Mouse (Mus musculus) v-Abl transformed pro-B cells (cell line): ENCODE measurements around the gene Krt8.

Experiments
- in situ Hi-C, 2 experiments: fragments of 400-800 bp; cut with MboI; formaldehyde crosslinking; loops; one replicate each; pipeline ENCODE4 v1.15.1; 2025; ENCODE audit not compliant: unreplicated experiment in 2 of 2

Gene Krt8

DNA sequence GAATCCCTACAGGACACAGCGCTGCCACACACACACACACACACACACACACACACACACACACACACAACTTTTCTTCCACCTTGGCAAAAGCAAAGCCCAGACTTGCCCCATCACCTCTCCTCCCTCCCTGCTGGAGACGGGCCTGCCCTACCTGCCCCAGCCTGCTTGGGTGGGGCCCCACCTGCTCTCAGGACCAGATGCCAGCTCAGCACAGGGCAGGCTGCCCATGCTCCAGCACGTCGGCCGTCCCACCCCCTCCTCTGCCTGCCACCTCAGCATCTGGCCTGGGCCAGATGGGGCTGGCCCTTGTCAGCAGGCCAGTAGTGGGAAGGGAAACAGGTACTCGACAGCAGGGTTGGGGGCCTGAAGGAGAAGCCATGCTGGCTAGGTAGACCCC lies 23.4 kb downstream of the Krt8 start:
- in situ Hi-C loops = loop anchor here (5.0 to 10.0 kb wide), 4 partner anchors 164 to 769 kb away; partner anchors contain the start of gene Igfbp6 (in 1 of the 2)

- in situ Hi-C loops = no loop called here
These were observed 27.1 kb downstream of the Krt8 start for GRCm38 (mm10) chr15:101977043-101977726.

DNA sequence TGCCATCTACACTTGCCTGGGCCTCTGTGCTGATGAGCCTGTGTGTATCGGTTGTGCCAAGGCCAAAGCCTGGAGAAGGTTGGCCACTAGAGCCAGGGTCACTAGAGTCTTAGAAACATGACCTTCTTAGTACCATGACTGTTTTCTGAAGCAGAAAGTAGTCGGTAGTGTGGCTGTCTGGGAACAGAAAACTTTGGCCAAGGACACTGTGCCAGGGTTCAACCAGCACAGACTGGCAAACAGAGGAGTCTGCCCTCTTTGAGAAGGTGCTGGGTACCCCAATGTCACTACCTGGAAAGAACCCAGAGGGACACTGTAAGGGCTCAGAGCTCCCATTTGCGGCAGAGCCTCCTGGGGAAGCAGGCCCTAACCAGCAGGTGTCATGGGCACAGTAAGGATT lies 27.6 kb downstream of the Krt8 start:
- in situ Hi-C loops = no loop called here

GRCm38 (mm10) chr15:101976023-101976422 lies 28.3 kb downstream of the Krt8 start:
- in situ Hi-C loops = no loop called here

DNA sequence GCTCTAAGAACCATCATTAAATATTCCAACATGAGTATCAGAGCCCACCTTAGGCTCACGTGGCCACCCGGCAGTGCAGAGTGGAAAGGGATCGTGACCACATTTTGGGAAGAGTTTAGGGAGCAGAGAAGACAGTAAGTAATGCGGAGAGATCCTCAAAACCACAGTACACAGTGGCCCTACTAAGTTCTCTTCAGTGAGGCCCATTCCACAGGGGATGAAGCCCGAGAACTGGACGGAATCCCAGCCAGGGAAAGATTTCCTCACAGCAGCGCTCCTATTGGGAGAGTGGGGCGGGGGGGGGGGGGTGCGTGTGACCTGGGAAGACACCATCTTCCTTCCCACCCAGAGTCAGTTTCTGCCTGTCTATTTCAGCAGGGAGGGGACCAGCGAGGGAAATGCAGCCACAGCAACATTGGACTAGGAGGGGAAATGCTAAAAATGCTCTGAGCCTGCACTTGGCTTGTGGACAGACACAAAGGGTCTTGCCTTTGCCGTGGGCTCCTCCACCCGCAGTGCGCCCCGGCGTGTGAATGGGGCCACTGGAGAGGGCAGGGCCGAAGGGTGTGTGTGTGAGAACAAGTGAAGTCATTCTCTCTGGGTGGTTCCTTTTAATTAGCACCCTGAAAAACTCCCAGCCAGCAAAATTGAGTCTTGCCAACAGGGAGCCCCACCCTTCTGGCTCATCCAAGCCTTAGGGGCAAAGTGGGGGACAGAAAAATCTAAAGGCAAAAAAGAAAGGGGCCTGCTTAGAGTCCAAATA lies 30.0 kb downstream of the Krt8 start:
- in situ Hi-C loops = no loop called here

DNA sequence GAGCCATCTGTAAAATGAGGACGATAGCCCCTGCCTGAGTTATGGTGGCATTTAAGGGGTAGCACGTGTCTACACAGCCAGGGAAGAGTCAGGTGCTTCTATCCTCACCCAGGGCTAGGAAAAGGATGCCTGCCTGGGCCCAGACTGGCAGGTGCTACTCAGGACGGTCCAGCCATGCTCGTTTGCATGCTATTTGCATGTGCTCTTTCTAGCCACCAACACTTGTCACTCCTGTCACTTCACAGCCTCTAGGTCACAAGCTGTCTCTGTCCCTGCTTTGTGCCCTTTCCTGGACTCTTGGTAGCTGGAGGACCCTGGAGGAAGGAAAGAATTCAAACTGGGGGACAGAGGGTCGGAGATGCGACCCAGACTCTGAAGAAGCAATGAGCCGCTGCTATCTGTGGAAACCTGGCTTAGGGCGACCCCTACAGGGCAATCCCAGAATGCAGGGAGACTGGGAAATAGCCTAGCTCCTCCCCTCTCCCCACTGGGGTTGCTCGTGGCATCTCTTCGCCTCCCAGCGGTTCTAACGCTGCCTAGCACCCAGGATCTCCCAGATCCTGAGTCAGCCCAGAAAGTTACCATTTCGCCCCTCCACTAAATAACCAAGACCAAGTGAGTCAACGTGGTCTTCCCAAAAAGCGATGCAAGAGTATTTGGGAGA lies 30.7 kb downstream of the Krt8 start:
- in situ Hi-C loops = no loop called here

DNA sequence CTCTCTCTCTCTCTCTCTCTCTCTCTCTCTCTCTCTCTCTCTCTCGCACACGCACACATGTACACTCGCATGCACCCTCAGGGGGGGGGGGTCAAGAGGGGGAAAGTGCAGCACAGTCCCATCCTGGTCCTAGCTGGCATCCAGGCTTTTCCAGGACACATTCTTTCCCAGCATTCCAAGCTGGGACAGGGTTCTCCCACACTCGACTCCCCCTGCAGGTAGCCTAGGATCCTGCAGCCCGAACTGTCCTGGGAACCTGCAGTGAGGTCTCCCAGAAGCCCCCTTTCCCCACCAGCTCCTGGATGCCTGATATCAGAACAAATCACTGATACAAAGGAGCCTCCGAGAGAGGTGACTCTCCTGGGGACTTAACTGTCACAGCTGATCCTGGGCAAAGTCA lies 33.7 kb downstream of the Krt8 start:
- in situ Hi-C loops = no loop called here

- in situ Hi-C loops = no loop called here
These were observed 37.5 kb downstream of the Krt8 start for GRCm38 (mm10) chr15:101966808-101967207.

- in situ Hi-C loops = no loop called here
These were observed 45.4 kb downstream of the Krt8 start for GRCm38 (mm10) chr15:101958891-101959290.

DNA sequence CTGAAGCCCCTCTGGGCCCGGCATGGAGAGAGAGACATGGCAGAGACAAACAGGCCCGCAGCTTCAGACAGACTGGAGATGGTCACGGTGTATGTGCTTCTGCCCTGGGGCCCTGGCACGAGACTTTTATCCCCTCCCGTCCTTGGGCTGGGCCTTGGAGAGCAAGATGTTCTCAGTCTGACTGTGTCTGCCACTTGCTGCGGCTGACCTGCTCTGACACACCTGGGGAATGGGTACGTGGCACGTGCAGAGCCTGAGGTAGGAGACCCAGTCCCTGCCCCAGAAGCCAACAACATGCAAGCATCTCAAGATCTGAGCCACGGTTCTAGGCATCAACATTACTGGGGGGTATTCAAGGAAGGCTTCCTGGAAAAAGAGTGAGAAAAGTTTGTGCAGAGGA lies 50.1 kb downstream of the Krt8 start, which contains the start of gene Krt78:
Krt78 (minus strand) TSS at position 101 of the 400 bp plus-strand sequence.
- in situ Hi-C loops = no loop called here

DNA sequence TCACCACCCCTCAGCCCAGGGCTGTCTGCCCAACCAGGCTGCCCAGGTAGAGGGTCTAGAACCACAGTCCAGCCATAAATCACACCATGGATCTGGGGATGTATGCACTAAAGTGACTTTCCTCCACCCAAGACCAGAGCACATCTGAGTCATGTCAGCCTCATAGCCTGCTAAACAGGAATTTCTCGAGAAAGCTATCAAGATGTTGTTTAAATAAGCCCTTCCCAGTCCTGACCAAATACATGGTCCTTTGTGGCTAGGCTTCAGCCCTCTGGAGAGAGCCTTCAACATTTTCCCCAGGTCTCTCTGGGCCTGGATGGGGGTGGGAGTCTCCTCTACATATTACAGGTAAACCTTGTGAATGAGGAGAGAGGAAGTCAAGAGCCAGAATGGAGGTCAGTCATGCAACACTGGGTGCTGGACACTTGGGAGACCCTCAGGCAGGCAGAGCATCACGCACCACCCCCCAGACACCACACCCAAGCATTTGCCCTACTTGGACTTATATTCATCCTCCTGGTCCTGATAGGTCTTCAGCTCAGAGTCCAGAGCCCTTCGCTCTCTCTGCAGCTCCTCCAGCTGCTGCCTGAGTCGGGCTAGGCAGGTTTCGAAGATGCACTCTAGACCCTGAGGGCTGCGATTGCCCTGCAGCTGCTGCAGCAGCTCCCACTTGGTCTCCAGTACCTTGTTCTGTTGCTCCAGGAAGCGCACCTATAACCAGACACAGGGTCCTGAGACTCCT lies 51.4 kb downstream of the Krt8 start:
- in situ Hi-C loops = no loop called here
